Mouse (Mus musculus): ENCODE data around the gene Prkag3. TPM values are rescaled to one million over a fixed set of nuclear protein-coding genes. Genes with fewer than 3 reads are reported as not detected.

Prkag3 gene
- polyA plus RNA-seq, 1 experiment from 2014 or later = 0.04 TPM

- no peaks in the 10 kb centered on the region for H3K27me3 ChIP-seq (ENCODE audit: insufficient read depth, low read length)
- TF ChIP-seq CTCF (IDR thresholded peaks at IDR 0.05; ENCODE audit: low read depth) = no peak
- no peak for TF ChIP-seq EP300 (IDR thresholded peaks at IDR 0.05; ENCODE audit: low read depth)
- ATAC-seq (no peak), DNase-seq (no peak)
- H3K4me3 ChIP-seq (ENCODE audit: low read depth, low read length) = no peak overlapping the region
- H3K4me1 ChIP-seq (ENCODE audit: insufficient read depth) = peaks cover 8% of the 10 kb centered on the region; the same call in 1 of the 2 replicates
- whole genome bisulfite sequencing (ENCODE audit: insufficient replicate concordance) = 46% methylated on average over 6 of the region's 6 CpGs
- H3K9ac ChIP-seq (replicated peaks) = no peak overlapping the region
- no peak overlapping the region for H3K4me2 ChIP-seq (ENCODE audit: low read depth, low read length)
- H3K36me3 ChIP-seq (replicated peaks; ENCODE audit: insufficient read depth, low read length) = no peaks in the 10 kb centered on the region
- no peaks in the 10 kb centered on the region for H3K9me3 ChIP-seq (ENCODE audit: low read length)
- H3K27ac ChIP-seq (ENCODE audit: low read depth) = no peak overlapping the region
These were observed 39.5 kb downstream of the Prkag3 start for GRCm38 (mm10) chr1:74709566-74709965.

- DNase-seq (no peak), ATAC-seq (no peak)
- WGBS (ENCODE audit: insufficient replicate concordance) = 67% methylated on average over 5 of the region's 5 CpGs
- H3K36me3 ChIP-seq (replicated peaks; ENCODE audit: insufficient read depth, low read length) = 0 out of 2 replicates have a peak, but pooled peaks cover 3% of the 10 kb centered on the region
- H3K4me1 ChIP-seq (ENCODE audit: insufficient read depth) = 0 out of 2 replicates have a peak, but pooled peaks cover 5% of the 10 kb centered on the region
- no peaks in the 10 kb centered on the region for H3K27me3 ChIP-seq (ENCODE audit: insufficient read depth, low read length)
- no peak overlapping the region for H3K27ac ChIP-seq (ENCODE audit: low read depth)
- H3K9me3 ChIP-seq (ENCODE audit: low read length) = no peaks in the 10 kb centered on the region
- H3K4me3 ChIP-seq (ENCODE audit: low read depth, low read length) = no peak overlapping the region
- no peak overlapping the region for H3K9ac ChIP-seq (replicated peaks)
- TF ChIP-seq EP300 (IDR thresholded peaks at IDR 0.05; ENCODE audit: low read depth) = no peak
- no peak for TF ChIP-seq CTCF (IDR thresholded peaks at IDR 0.05; ENCODE audit: low read depth)
- H3K4me2 ChIP-seq (ENCODE audit: low read depth, low read length) = no peak overlapping the region
These were observed 44.0 kb downstream of the Prkag3 start for GRCm38 (mm10) chr1:74705016-74705415.

- Histone ChIP-seq H3K9me3 (ENCODE audit: low read length) (no peaks in the 10 kb centered on the region), H3K4me3 (ENCODE audit: low read depth, low read length) (no peak overlapping the region), H3K9ac (replicated peaks) (no peak overlapping the region), H3K27ac (ENCODE audit: low read depth) (no peak overlapping the region), H3K4me1 (ENCODE audit: insufficient read depth) (0 out of 2 replicates have a peak, but pooled peaks cover 7% of the 10 kb centered on the region), H3K36me3 (replicated peaks; ENCODE audit: insufficient read depth, low read length) (0 out of 2 replicates have a peak, but pooled peaks cover 3% of the 10 kb centered on the region), H3K27me3 (ENCODE audit: insufficient read depth, low read length) (no peaks in the 10 kb centered on the region), H3K4me2 (ENCODE audit: low read depth, low read length) (no peak overlapping the region)
- DNase-seq (no peak), ATAC-seq (no peak)
- WGBS (ENCODE audit: insufficient replicate concordance) = 69% methylated on average over 3 of the region's 3 CpGs
- TF ChIP-seq EP300 (IDR thresholded peaks at IDR 0.05; ENCODE audit: low read depth) = no peak
- no peak for TF ChIP-seq CTCF (IDR thresholded peaks at IDR 0.05; ENCODE audit: low read depth)
These were observed 44.9 kb downstream of the Prkag3 start for GRCm38 (mm10) chr1:74704156-74704555.

DNA sequence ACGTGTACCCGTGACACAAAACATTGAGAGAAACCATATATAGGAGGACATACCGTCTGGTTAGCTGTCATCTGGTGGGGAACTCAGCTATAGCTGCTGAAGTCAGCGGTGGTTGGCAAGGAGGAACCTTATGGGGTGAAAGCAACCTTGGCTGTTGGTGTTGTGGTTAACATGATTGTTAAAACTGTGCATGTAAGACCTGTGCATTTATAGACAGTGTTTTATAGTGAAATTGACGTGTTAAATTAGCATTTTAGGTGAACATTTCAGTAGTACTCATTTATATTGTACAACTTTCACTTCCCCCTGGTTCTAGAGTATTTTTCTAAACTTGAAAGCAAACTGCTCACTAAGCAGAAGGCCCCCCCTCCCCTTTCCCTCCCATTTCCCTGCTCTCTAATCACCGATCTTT is 46.9 kb downstream of the Prkag3 start:
- no peak for TF ChIP-seq CTCF (IDR thresholded peaks at IDR 0.05; ENCODE audit: low read depth)
- no peak for TF ChIP-seq EP300 (IDR thresholded peaks at IDR 0.05; ENCODE audit: low read depth)
- H3K9ac ChIP-seq (replicated peaks) = no peak overlapping the region
- peaks cover 8% of the 10 kb centered on the region for H3K36me3 ChIP-seq (replicated peaks; ENCODE audit: insufficient read depth, low read length)
- H3K27me3 ChIP-seq (ENCODE audit: insufficient read depth, low read length) = no peaks in the 10 kb centered on the region
- H3K27ac ChIP-seq (ENCODE audit: low read depth) = no peak overlapping the region
- no peaks in the 10 kb centered on the region for H3K9me3 ChIP-seq (ENCODE audit: low read length)
- H3K4me2 ChIP-seq (ENCODE audit: low read depth, low read length) = no peak overlapping the region
- no peak for ATAC-seq
- no peak for DNase-seq
- no peak overlapping the region for H3K4me3 ChIP-seq (ENCODE audit: low read depth, low read length)
- peaks cover 16% of the 10 kb centered on the region for H3K4me1 ChIP-seq (ENCODE audit: insufficient read depth)
- WGBS (ENCODE audit: insufficient replicate concordance) = 60% methylated on average over 6 of the region's 6 CpGs

DNA sequence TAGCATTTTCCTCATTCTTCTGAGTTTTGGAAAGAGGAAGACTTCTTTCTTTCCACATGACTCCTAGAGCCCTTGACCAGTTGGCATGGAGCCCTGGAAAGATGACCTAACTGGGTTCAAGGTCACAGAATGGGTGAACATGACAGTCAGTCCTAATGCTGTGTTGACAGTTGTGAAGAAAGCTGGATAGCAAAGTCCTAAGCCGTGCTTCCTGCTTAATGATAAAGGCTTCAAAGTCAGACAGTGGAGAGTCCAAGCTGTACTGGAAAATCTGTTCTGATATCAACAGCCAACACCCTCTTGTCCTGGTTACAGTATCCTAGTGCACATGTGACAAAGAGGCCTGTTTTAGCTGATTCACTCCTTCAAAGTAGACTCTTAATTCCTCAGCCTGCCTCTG is 50.2 kb downstream of the Prkag3 start:
- H3K9ac ChIP-seq (replicated peaks) = no peak overlapping the region
- peaks cover 11% of the 10 kb centered on the region for H3K4me1 ChIP-seq (ENCODE audit: insufficient read depth)
- H3K4me3 ChIP-seq (ENCODE audit: low read depth, low read length) = no peak overlapping the region
- no peak overlapping the region for H3K4me2 ChIP-seq (ENCODE audit: low read depth, low read length)
- H3K9me3 ChIP-seq (ENCODE audit: low read length) = no peaks in the 10 kb centered on the region
- WGBS (ENCODE audit: insufficient replicate concordance) = 34% methylated on average over 1 of the region's 1 CpGs
- H3K27ac ChIP-seq (ENCODE audit: low read depth) = peak overlapping the region; percentile 74
- H3K36me3 ChIP-seq (replicated peaks; ENCODE audit: insufficient read depth, low read length) = peaks cover 26% of the 10 kb centered on the region
- peak; percentile 70 for DNase-seq
- peak; percentile 59; the same call in 1 of the 2 replicates for TF ChIP-seq EP300 (IDR thresholded peaks at IDR 0.05; ENCODE audit: low read depth)
- TF ChIP-seq CTCF (IDR thresholded peaks at IDR 0.05; ENCODE audit: low read depth) = no peak
- ATAC-seq = peak; percentile 88
- no peaks in the 10 kb centered on the region for H3K27me3 ChIP-seq (ENCODE audit: insufficient read depth, low read length)

DNA sequence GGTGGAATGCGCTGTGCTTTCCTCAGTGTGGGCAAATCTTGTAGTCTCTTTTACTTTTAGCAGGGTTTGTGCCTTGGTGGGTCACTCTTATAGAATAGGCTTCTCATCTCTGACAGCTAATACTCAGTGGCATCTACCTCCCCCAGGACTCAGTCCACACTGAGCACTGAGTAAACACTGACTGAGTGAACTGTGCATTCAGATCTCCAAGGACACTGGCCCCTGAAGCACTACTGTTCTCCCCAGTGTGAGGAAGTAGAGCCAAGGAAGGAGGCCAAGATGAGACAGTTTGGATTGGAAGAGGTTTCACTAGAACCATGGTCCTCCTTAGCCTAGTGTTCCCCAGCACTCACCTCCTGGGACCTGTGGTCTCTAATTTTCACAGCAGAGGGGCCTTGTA is 50.7 kb downstream of the Prkag3 start:
- peak overlapping the region; percentile 74 for H3K27ac ChIP-seq (ENCODE audit: low read depth)
- no peak for DNase-seq
- no peaks in the 10 kb centered on the region for H3K27me3 ChIP-seq (ENCODE audit: insufficient read depth, low read length)
- no peak overlapping the region for H3K4me2 ChIP-seq (ENCODE audit: low read depth, low read length)
- TF ChIP-seq EP300 (IDR thresholded peaks at IDR 0.05; ENCODE audit: low read depth) = no peak
- no peak for TF ChIP-seq CTCF (IDR thresholded peaks at IDR 0.05; ENCODE audit: low read depth)
- 96% methylated on average over 1 of the region's 1 CpGs for WGBS (ENCODE audit: insufficient replicate concordance)
- ATAC-seq = peak; percentile 55
- peaks cover 11% of the 10 kb centered on the region for H3K4me1 ChIP-seq (ENCODE audit: insufficient read depth)
- no peak overlapping the region for H3K9ac ChIP-seq (replicated peaks)
- H3K9me3 ChIP-seq (ENCODE audit: low read length) = no peaks in the 10 kb centered on the region
- H3K4me3 ChIP-seq (ENCODE audit: low read depth, low read length) = no peak overlapping the region
- H3K36me3 ChIP-seq (replicated peaks; ENCODE audit: insufficient read depth, low read length) = peaks cover 26% of the 10 kb centered on the region

- H3K9ac ChIP-seq (replicated peaks) = no peak overlapping the region
- H3K4me1 ChIP-seq (ENCODE audit: insufficient read depth) = peaks cover 11% of the 10 kb centered on the region
- H3K4me2 ChIP-seq (ENCODE audit: low read depth, low read length) = no peak overlapping the region
- DNase-seq = no peak
- H3K27ac ChIP-seq (ENCODE audit: low read depth) = no peak overlapping the region
- TF ChIP-seq CTCF (IDR thresholded peaks at IDR 0.05; ENCODE audit: low read depth) = no peak
- no peak for TF ChIP-seq EP300 (IDR thresholded peaks at IDR 0.05; ENCODE audit: low read depth)
- no peak for ATAC-seq
- H3K36me3 ChIP-seq (replicated peaks; ENCODE audit: insufficient read depth, low read length) = peaks cover 28% of the 10 kb centered on the region
- H3K27me3 ChIP-seq (ENCODE audit: insufficient read depth, low read length) = no peaks in the 10 kb centered on the region
- H3K9me3 ChIP-seq (ENCODE audit: low read length) = no peaks in the 10 kb centered on the region
- WGBS (ENCODE audit: insufficient replicate concordance) = 81% methylated on average over 6 of the region's 6 CpGs
- no peak overlapping the region for H3K4me3 ChIP-seq (ENCODE audit: low read depth, low read length)
These were observed 51.6 kb downstream of the Prkag3 start for GRCm38 (mm10) chr1:74697416-74697815.

Measured in liver, postnatal 0 days (tissue).